Mouse (Mus musculus): ENCODE results near the gene Vmn1r45. TPM values are rescaled to one million over a fixed set of nuclear protein-coding genes. Genes with fewer than 3 reads are reported as not detected.
"Not testable (repeated sequence)": the region's sequence is repeated elsewhere in the genome, so short reads cannot be mapped to it uniquely, and the experiment has no call there.

The Vmn1r45 gene
- not detected in 2 replicates for polyA plus RNA-seq (2012; rRNA removed)

- H3K4me1 ChIP-seq (ENCODE audit: control insufficient read depth, insufficient read depth, insufficient read length); H3K4me3 ChIP-seq (ENCODE audit: extremely low read depth, insufficient read depth, insufficient read length); H3K27ac ChIP-seq (ENCODE audit: insufficient read depth, low read length); DNase-seq (ENCODE audit: low read depth in 1 of 2, low spot score in 2 of 2); H3K27me3 ChIP-seq (ENCODE audit: control insufficient read depth, insufficient read depth, low read length); H3K36me3 ChIP-seq (ENCODE audit: control insufficient read depth, insufficient read depth, low read length): not testable (repeated sequence)
- WGBS, result 89% methylated on average over 2 of the region's 2 CpGs
Measured at GRCm38 (mm10) chr6:89940498-89940897, at the start of gene Vmn1r45. Vmn1r45 (minus strand) TSS chr6:89940598.

- WGBS, result 13% methylated on average over 1 of the region's 1 CpGs
- Histone ChIP-seq H3K4me3 (ENCODE audit: extremely low read depth, insufficient read depth, insufficient read length) (no peak overlapping the region), H3K4me1 (ENCODE audit: control insufficient read depth, insufficient read depth, insufficient read length) (no peaks in the 10 kb centered on the region), H3K27me3 (ENCODE audit: control insufficient read depth, insufficient read depth, low read length) (no peaks in the 10 kb centered on the region), H3K36me3 (ENCODE audit: control insufficient read depth, insufficient read depth, low read length) (no peaks in the 10 kb centered on the region), H3K27ac (ENCODE audit: insufficient read depth, low read length) (no peak overlapping the region)
- no peak for TF ChIP-seq POLR2A (IDR thresholded peaks at IDR 0.05; ENCODE audit: low read depth, low read length)
- no peak for TF ChIP-seq CTCF (IDR thresholded peaks at IDR 0.05; ENCODE audit: extremely low read depth, insufficient read depth, insufficient read length, insufficient replicate concordance)
- no peak for DNase-seq (ENCODE audit: low read depth in 1 of 2, low spot score in 2 of 2)
Measured at GRCm38 (mm10) chr6:89985989-89986388, 45.6 kb upstream of the Vmn1r45 start.

- no peak for DNase-seq (ENCODE audit: low read depth in 1 of 2, low spot score in 2 of 2)
- H3K4me1 ChIP-seq (ENCODE audit: control insufficient read depth, insufficient read depth, insufficient read length), result no peaks in the 10 kb centered on the region
- H3K27me3 ChIP-seq (ENCODE audit: control insufficient read depth, insufficient read depth, low read length), result no peaks in the 10 kb centered on the region
- H3K27ac ChIP-seq (ENCODE audit: insufficient read depth, low read length), result no peak within 1 kb of the TSS
- WGBS, result 67% methylated on average over 2 of the region's 2 CpGs
- H3K36me3 ChIP-seq (ENCODE audit: control insufficient read depth, insufficient read depth, low read length), result no peaks in the 10 kb centered on the region
- no peak within 1 kb of the TSS for H3K4me3 ChIP-seq (ENCODE audit: extremely low read depth, insufficient read depth, insufficient read length)
- TF ChIP-seq CTCF (IDR thresholded peaks at IDR 0.05; ENCODE audit: extremely low read depth, insufficient read depth, insufficient read length, insufficient replicate concordance), result no peak
- no peak for TF ChIP-seq POLR2A (IDR thresholded peaks at IDR 0.05; ENCODE audit: low read depth, low read length)
Measured at GRCm38 (mm10) chr6:89969013-89969412, 28.6 kb upstream of the Vmn1r45 start, which contains the start of gene Vmn1r46. Vmn1r46 (plus strand) TSS chr6:89969313.

GRCm38 (mm10) chr6:89966341-89966740 is 25.9 kb upstream of the Vmn1r45 start:
- no peak overlapping the region for H3K4me3 ChIP-seq (ENCODE audit: extremely low read depth, insufficient read depth, insufficient read length)
- no peaks in the 10 kb centered on the region for H3K36me3 ChIP-seq (ENCODE audit: control insufficient read depth, insufficient read depth, low read length)
- no peak for TF ChIP-seq POLR2A (IDR thresholded peaks at IDR 0.05; ENCODE audit: low read depth, low read length)
- no peak for TF ChIP-seq CTCF (IDR thresholded peaks at IDR 0.05; ENCODE audit: extremely low read depth, insufficient read depth, insufficient read length, insufficient replicate concordance)
- H3K4me1 ChIP-seq (ENCODE audit: control insufficient read depth, insufficient read depth, insufficient read length), result no peaks in the 10 kb centered on the region
- no peaks in the 10 kb centered on the region for H3K27me3 ChIP-seq (ENCODE audit: control insufficient read depth, insufficient read depth, low read length)
- H3K27ac ChIP-seq (ENCODE audit: insufficient read depth, low read length), result no peak overlapping the region
- DNase-seq (ENCODE audit: low read depth in 1 of 2, low spot score in 2 of 2), result no peak

- 69% methylated on average over 2 of the region's 2 CpGs for WGBS
- H3K27ac ChIP-seq (ENCODE audit: insufficient read depth, low read length), result no peak overlapping the region
- no peak for DNase-seq (ENCODE audit: low read depth in 1 of 2, low spot score in 2 of 2)
- H3K4me1 ChIP-seq (ENCODE audit: control insufficient read depth, insufficient read depth, insufficient read length), result no peaks in the 10 kb centered on the region
- no peaks in the 10 kb centered on the region for H3K36me3 ChIP-seq (ENCODE audit: control insufficient read depth, insufficient read depth, low read length)
- no peak for TF ChIP-seq POLR2A (IDR thresholded peaks at IDR 0.05; ENCODE audit: low read depth, low read length)
- no peak for TF ChIP-seq CTCF (IDR thresholded peaks at IDR 0.05; ENCODE audit: extremely low read depth, insufficient read depth, insufficient read length, insufficient replicate concordance)
- no peak overlapping the region for H3K4me3 ChIP-seq (ENCODE audit: extremely low read depth, insufficient read depth, insufficient read length)
- H3K27me3 ChIP-seq (ENCODE audit: control insufficient read depth, insufficient read depth, low read length), result no peaks in the 10 kb centered on the region
Measured at GRCm38 (mm10) chr6:89953556-89953955, 13.2 kb upstream of the Vmn1r45 start.

GRCm38 (mm10) chr6:89940926-89941325 is 528 bp upstream of the Vmn1r45 start:
- Histone ChIP-seq H3K4me1 (ENCODE audit: control insufficient read depth, insufficient read depth, insufficient read length) (no peaks in the 10 kb centered on the region), H3K36me3 (ENCODE audit: control insufficient read depth, insufficient read depth, low read length) (no peaks in the 10 kb centered on the region), H3K4me3 (ENCODE audit: extremely low read depth, insufficient read depth, insufficient read length) (no peak overlapping the region), H3K27me3 (ENCODE audit: control insufficient read depth, insufficient read depth, low read length) (no peaks in the 10 kb centered on the region), H3K27ac (ENCODE audit: insufficient read depth, low read length) (no peak overlapping the region)
- DNase-seq (ENCODE audit: low read depth in 1 of 2, low spot score in 2 of 2), result no peak
- no peak for TF ChIP-seq POLR2A (IDR thresholded peaks at IDR 0.05; ENCODE audit: low read depth, low read length)
- TF ChIP-seq CTCF (IDR thresholded peaks at IDR 0.05; ENCODE audit: extremely low read depth, insufficient read depth, insufficient read length, insufficient replicate concordance), result no peak
- WGBS, result 83% methylated on average over 2 of the region's 2 CpGs

- Histone ChIP-seq H3K27me3 (ENCODE audit: control insufficient read depth, insufficient read depth, low read length) (no peaks in the 10 kb centered on the region), H3K4me3 (ENCODE audit: extremely low read depth, insufficient read depth, insufficient read length) (no peak overlapping the region), H3K36me3 (ENCODE audit: control insufficient read depth, insufficient read depth, low read length) (no peaks in the 10 kb centered on the region), H3K4me1 (ENCODE audit: control insufficient read depth, insufficient read depth, insufficient read length) (no peaks in the 10 kb centered on the region), H3K27ac (ENCODE audit: insufficient read depth, low read length) (no peak overlapping the region)
- 59% methylated on average over 2 of the region's 2 CpGs for WGBS
- no peak for DNase-seq (ENCODE audit: low read depth in 1 of 2, low spot score in 2 of 2)
- TF ChIP-seq POLR2A (IDR thresholded peaks at IDR 0.05; ENCODE audit: low read depth, low read length) (no peak), CTCF (IDR thresholded peaks at IDR 0.05; ENCODE audit: extremely low read depth, insufficient read depth, insufficient read length, insufficient replicate concordance) (no peak)
Measured at GRCm38 (mm10) chr6:89883812-89884211, 56.6 kb downstream of the Vmn1r45 start.
